Mouse (Mus musculus): Measurements from ENCODE around the gene Gng13.
"Not testable (repeated sequence)": the region's sequence is repeated elsewhere in the genome, so short reads cannot be mapped to it uniquely, and the experiment has no call there.

Gng13 gene

DNA sequence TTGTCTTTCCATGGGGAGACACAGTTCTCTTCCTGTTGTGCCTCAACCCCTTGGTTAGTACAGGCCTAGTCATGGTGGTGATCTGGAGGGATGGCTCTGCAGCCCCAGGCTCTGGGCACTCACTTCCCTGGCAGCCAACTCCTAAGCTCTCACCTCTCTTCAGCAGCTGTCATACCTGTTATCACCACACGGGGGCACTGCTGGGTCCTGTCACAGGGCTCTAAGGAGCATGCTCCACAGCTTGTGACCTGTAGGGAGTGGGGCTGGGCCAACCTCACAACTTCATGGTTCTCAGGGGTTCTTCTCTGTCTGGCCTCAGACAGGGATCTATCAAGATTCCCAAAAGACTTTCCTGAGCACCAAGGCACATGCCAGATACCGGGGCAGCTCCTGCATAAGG lies 15.1 kb downstream of the Gng13 start:
- no peak for DNase-seq (ENCODE audit: low read depth, low spot score)

- DNase-seq (ENCODE audit: low read depth, low spot score) = no peak
These were observed 18.3 kb downstream of the Gng13 start for GRCm38 (mm10) chr17:25735246-25735645.

GRCm38 (mm10) chr17:25735745-25736144 lies 18.8 kb downstream of the Gng13 start, which contains the start of gene Mslnl:
Gene Mslnl (plus strand): TSS chr17:25736042.
- no peak for DNase-seq (ENCODE audit: low read depth, low spot score)

DNA sequence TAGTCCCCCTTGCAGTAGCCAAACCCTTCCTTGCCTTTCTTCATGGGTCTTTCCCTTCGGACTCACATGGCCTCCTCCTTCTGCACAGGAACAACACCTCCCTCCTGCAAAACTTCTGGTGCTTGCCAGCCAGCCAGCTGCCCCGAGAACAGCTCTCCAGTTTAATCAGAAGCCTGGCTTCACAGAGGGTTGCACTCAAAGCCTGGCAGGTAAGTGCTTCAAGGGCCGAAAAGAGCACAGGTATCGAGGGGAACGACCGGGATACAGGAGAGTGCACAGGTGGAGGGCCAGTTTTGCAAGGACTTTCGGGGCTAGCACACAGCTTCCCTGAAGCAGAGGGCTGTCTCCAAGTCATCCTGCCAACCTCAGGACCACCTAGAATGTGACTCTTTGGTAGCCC lies 21.9 kb downstream of the Gng13 start:
- no peak for DNase-seq (ENCODE audit: low read depth, low spot score)

- not testable (repeated sequence) for DNase-seq (ENCODE audit: low read depth, low spot score)
These were observed 24.5 kb downstream of the Gng13 start for GRCm38 (mm10) chr17:25741471-25741870.

DNA sequence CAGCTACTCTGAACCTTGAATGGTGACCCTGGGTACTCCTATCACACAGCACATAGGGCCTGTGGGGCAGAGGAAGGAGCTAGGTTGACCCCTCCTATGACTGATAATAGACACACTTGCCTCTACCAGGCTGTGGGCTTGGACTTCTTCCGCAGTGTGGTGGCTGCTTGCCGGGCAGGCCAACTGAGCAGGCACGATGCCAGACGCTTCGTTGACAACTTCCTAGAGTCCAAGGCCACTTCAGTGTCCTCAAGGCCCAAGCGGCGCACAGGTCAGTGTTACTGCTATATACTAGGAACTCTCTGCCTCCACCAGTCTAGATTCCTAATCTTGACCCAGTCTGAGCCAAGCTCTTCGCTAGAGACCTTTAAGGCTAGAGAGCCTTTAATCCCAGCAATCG lies 26.9 kb downstream of the Gng13 start:
- no peak for DNase-seq (ENCODE audit: low read depth, low spot score)

GRCm38 (mm10) chr17:25744311-25744710 lies 27.3 kb downstream of the Gng13 start:
- no peak for DNase-seq (ENCODE audit: low read depth, low spot score)

DNA sequence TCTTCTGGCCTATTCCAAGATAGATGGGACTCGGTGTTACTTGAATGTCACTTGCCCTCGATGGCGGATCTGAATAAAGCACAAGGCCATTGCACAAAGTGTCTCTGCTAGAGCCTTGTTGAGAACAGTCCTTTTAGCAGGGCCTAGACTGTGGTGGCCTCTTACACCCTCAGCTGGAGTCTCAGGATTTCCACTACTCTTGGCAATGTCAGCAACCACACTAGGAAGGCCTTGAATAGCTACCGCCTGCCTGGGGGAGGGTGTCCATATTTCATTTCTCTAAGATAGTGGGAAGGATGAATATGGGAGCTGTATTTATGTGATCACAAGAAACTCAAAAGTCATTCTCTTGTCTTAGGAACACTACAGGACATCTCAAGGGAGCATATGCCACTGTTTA lies 31.3 kb downstream of the Gng13 start:
- no peak for DNase-seq (ENCODE audit: low read depth, low spot score)

- no peak for DNase-seq (ENCODE audit: low read depth, low spot score)
These were observed 32.3 kb downstream of the Gng13 start for GRCm38 (mm10) chr17:25749314-25749713.

- DNase-seq (ENCODE audit: low read depth, low spot score) = no peak
These were observed 34.5 kb downstream of the Gng13 start for GRCm38 (mm10) chr17:25751446-25751845.

- no peak for DNase-seq (ENCODE audit: low read depth, low spot score)
These were observed 37.3 kb downstream of the Gng13 start, which contains the start of gene Msln for GRCm38 (mm10) chr17:25754241-25754640. Gene Msln (minus strand): TSS chr17:25754378.

DNA sequence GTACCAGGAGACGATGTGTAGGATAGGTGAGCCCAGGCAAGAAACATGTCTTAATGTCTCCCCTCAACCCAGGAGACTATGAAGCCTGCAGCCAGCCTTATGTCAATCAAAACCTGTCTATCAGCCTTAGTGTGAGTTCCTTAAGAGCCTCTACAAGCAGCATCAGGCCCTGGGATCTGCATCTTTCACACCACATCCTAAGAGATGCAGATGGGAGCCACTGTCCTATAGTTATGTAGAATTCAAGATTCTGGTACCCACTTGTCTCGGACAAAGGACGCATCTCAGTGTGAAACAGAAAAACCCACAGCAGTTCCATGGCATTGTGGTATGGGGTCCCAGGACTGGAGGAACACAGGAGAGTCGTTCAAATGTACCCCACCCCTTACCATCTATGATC lies 38.1 kb downstream of the Gng13 start:
- DNase-seq (ENCODE audit: low read depth, low spot score) = no peak

- no peak for DNase-seq (ENCODE audit: low read depth, low spot score)
These were observed 38.8 kb downstream of the Gng13 start for GRCm38 (mm10) chr17:25755627-25756377.

GRCm38 (mm10) chr17:25756378-25757242 lies 39.6 kb downstream of the Gng13 start:
- DNase-seq (ENCODE audit: low read depth, low spot score) = no peak

DNA sequence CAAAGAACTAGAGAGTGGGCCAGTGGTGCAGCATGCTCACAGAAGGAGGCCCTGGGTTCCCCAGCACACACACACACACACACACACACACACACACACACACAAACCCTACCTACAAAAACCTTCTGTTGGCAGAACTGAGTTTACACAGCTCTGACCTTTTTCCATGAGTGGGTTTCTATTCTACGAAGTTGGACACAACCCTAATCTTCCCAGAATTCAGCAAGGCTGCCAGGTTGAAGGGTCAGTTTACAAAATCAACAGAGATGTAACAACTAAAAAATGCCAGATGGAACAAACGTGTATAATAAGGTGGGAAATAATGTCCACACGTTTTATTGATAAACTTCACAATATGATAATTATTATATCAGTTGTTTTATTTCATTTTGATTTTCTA lies 40.7 kb downstream of the Gng13 start:
- no peak for DNase-seq (ENCODE audit: low read depth, low spot score)

- no peak for DNase-seq (ENCODE audit: low read depth, low spot score)
These were observed 43.2 kb downstream of the Gng13 start for GRCm38 (mm10) chr17:25760148-25760547.

GRCm38 (mm10) chr17:25761561-25761970 lies 44.6 kb downstream of the Gng13 start:
- DNase-seq (ENCODE audit: low read depth, low spot score) = no peak

DNA sequence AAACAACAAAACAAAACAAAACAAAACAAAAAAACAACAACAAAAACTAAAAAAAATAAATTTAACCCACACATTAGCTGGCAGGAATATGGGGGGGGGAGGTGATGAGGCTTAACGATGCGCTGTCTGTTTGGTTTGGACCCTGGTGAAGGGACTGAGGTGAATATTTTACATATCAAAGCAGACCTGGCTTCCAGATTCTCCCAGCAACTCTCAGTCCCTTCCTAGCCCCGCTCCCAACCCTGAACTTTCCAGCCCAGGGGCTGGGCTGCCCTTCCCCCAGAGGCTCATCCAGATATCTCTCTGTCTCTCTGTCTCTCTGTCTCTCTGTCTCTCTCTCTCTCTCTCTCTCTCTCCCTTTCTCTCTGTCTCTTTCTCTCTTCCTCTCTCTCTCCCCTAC lies 45.6 kb downstream of the Gng13 start:
- DNase-seq (ENCODE audit: low read depth, low spot score) = no peak

GRCm38 (mm10) chr17:25765886-25766285 lies 48.9 kb downstream of the Gng13 start:
- no peak for DNase-seq (ENCODE audit: low read depth, low spot score)

Measured in brain, embryonic 18.5 days (tissue).